Mouse (Mus musculus) kidney, embryonic 14.5 days (tissue): Measurements from ENCODE around the gene Zfp383. TPM values are rescaled to one million over a fixed set of nuclear protein-coding genes. Genes with fewer than 3 reads are reported as not detected.
A peak's percentile ranks its signal among the peaks of the same experiment; 100 is the strongest.
"Not testable (repeated sequence)": the region's sequence is repeated elsewhere in the genome, so short reads cannot be mapped to it uniquely, and the experiment has no call there.

ENCODE experiments used
- ATAC-seq: fragments of 200-750 bp; cut with Nextera tagmentation; 2 replicates; pipeline ENCODE4 v1.8.0; 2017; ENCODE audit warnings: moderate number of reproducible peaks, mild to moderate bottlenecking, moderate TSS enrichment, moderate library complexity; ENCODE audit not compliant: low FRiP score, low TSS enrichment
- H3K27ac ChIP-seq: fragments of 300-500 bp; sonication (generic); 2 replicates; pipeline ENCODE4 v1.5.1; 2014; ENCODE audit warnings: low read depth, mild to moderate bottlenecking, low read length, moderate library complexity, mixed read lengths
- H3K27me3 ChIP-seq: fragments of 300-500 bp; sonication (generic); 2 replicates; pipeline ENCODE4 v1.6.1; 2014; ENCODE audit warnings: mild to moderate bottlenecking, low read length; ENCODE audit not compliant: control insufficient read depth, insufficient read depth
- H3K36me3 ChIP-seq: fragments of 300-500 bp; sonication (generic); 2 replicates; pipeline ENCODE4 v1.6.1; 2014; ENCODE audit warnings: low read length, mixed read lengths; ENCODE audit not compliant: control insufficient read depth, insufficient read depth
- H3K4me1 ChIP-seq: fragments of 300-500 bp; sonication (generic); 2 replicates; pipeline ENCODE4 v1.6.1; 2014; ENCODE audit warnings: low read length, mixed read lengths; ENCODE audit not compliant: control insufficient read depth, insufficient read depth
- H3K4me2 ChIP-seq: fragments of 300-500 bp; sonication (generic); replicated peaks from 2 replicates; pipeline ENCODE4 v1.6.1; 2014; ENCODE audit warnings: low read depth, mild to moderate bottlenecking, low read length
- H3K4me3 ChIP-seq: fragments of 300-500 bp; sonication (generic); 2 replicates; pipeline ENCODE4 v1.5.1; 2014; ENCODE audit warnings: mild to moderate bottlenecking, low read length
- H3K9ac ChIP-seq: fragments of 300-500 bp; sonication (generic); 2 replicates; pipeline ENCODE4 v1.6.1; 2014; ENCODE audit warnings: low read depth, mild to moderate bottlenecking, low read length, moderate library complexity
- H3K9me3 ChIP-seq: fragments of 300-500 bp; sonication (generic); 2 replicates; pipeline ENCODE4 v1.6.1; 2016; ENCODE audit warnings: low read length; ENCODE audit not compliant: control insufficient read depth
- WGBS: fragments of 180-500 bp; shearing (Covaris S2); extraction: QIAGEN DNeasy Blood & Tissue Kit; methylation state at CpG from one replicate; pipeline ENCODE4 v1.1.7; 2014; 5-methylcytosine and 5-hydroxymethylcytosine counted together
- microRNA-seq: library from miRNA; unstranded; fragments of <30 nt; microRNA quantifications from one replicate; pipeline ENCODE4, GENCODE M21; 2016
- polyA plus RNA-seq: library from polyadenylated mRNA; unstranded; fragments of >200 nt; fragmentation: Nextera tagmentation; extraction: Ambion mirVana; gene quantifications from 2 replicates; pipeline ENCODE4 v1.2.1, GENCODE M21; 2014

The Zfp383 gene
- polyA plus RNA-seq, 1 experiment from 2014 or later, result 7.2 TPM

- H3K36me3 ChIP-seq, result peaks cover 15% of the 10 kb centered on the region
- peak within 1 kb of the TSS; percentile 77 for H3K4me3 ChIP-seq
- peak within 1 kb of the TSS; percentile 81 for H3K9ac ChIP-seq
- no peaks in the 10 kb centered on the region for H3K9me3 ChIP-seq
- peak; percentile 94 for ATAC-seq
- peak within 1 kb of the TSS; percentile 59 for H3K4me2 ChIP-seq
- WGBS, result 1% methylated on average over 52 of the region's 52 CpGs
- peak within 1 kb of the TSS; percentile 90 for H3K27ac ChIP-seq
- no peaks in the 10 kb centered on the region for H3K27me3 ChIP-seq
- H3K4me1 ChIP-seq, result no peaks in the 10 kb centered on the region
These were observed 45.7 kb downstream of the Zfp383 start, which contains the start of gene Zfp74 for GRCm38 (mm10) chr7:29953513-29954401. Gene Zfp74, minus strand, starts transcription at chr7:29954089.

DNA sequence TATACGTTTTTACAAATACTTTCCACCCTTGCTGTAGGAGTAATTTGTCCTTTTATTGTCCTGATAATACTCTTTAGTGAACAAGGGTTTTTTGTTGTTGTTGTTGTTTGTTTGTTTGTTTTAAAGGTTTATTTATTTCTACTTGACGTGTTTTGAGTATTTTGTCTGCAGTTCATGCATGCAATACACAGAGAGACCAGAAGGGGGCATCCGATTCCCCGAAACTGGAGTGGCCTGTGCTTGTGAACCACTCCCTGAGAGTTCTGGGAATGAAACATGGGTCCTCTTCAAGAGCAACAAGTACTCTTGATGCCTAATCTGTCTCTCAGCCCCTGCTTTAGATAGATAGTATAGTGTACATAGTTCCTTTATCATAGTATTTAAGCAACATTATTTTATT is 46.7 kb downstream of the Zfp383 start:
- Histone ChIP-seq H3K4me3 (no peak overlapping the region), H3K27me3 (no peaks in the 10 kb centered on the region), H3K9ac (no peak overlapping the region), H3K4me2 (no peak overlapping the region; the same call in 1 of the 2 replicates), H3K27ac (no peak overlapping the region), H3K36me3 (peaks cover 10% of the 10 kb centered on the region), H3K4me1 (no peaks in the 10 kb centered on the region), H3K9me3 (no peaks in the 10 kb centered on the region)
- 23% methylated on average over 4 of the region's 4 CpGs for WGBS
- ATAC-seq, result no peak

GRCm38 (mm10) chr7:29956257-29956656 is 48.2 kb downstream of the Zfp383 start:
- WGBS, result 58% methylated on average over 9 of the region's 10 CpGs
- H3K4me2 ChIP-seq, result no peak overlapping the region
- H3K4me1 ChIP-seq, result no peaks in the 10 kb centered on the region
- H3K9me3 ChIP-seq, result no peaks in the 10 kb centered on the region
- H3K36me3 ChIP-seq, result no peaks in the 10 kb centered on the region
- H3K4me3 ChIP-seq, result no peak overlapping the region
- H3K27me3 ChIP-seq, result no peaks in the 10 kb centered on the region
- no peak overlapping the region for H3K9ac ChIP-seq
- no peak for ATAC-seq
- no peak overlapping the region for H3K27ac ChIP-seq

DNA sequence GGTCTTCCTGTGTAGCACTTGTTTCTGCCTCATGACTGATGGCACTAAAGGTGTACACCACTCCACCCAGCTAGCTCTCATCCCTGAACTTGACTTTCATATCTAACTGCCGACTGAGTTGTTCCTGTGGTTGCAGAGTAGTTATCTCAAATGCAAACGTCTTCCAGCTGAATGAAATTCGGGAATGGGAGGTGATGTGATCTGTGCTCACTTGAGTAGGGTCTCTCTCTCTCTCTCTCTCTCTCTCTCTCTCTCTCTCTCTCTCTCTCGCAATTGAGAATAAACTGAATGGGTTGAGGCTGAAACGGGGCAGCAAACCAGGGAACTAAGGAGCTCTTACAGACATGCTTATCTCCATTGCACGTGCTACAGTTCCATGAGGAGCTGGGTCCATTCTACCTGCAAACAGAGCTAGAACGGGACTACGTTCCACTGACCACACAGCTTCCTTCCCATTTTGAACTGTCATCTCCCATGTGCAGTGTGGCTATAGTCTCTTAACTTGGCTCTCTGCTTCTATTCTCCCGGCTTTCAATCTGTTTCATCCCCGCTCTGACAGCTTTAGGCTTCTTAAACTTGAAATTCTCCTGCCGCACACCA is 50.2 kb downstream of the Zfp383 start:
- no peak for ATAC-seq
- Histone ChIP-seq H3K4me1 (no peaks in the 10 kb centered on the region), H3K4me2 (no peak overlapping the region), H3K4me3 (no peak overlapping the region), H3K27ac (no peak overlapping the region), H3K36me3 (no peaks in the 10 kb centered on the region), H3K9me3 (no peaks in the 10 kb centered on the region), H3K27me3 (no peaks in the 10 kb centered on the region), H3K9ac (no peak overlapping the region)
- WGBS, result 84% methylated on average over 11 of the region's 11 CpGs

- H3K9me3 ChIP-seq, result no peaks in the 10 kb centered on the region
- H3K36me3 ChIP-seq, result no peaks in the 10 kb centered on the region
- H3K27ac ChIP-seq, result no peak overlapping the region
- H3K4me1 ChIP-seq, result no peaks in the 10 kb centered on the region
- H3K9ac ChIP-seq, result no peak overlapping the region
- H3K27me3 ChIP-seq, result no peaks in the 10 kb centered on the region
- no peak for ATAC-seq
- 75% methylated on average over 3 of the region's 3 CpGs for WGBS
- no peak overlapping the region for H3K4me3 ChIP-seq
- no peak overlapping the region for H3K4me2 ChIP-seq
These were observed 51.0 kb downstream of the Zfp383 start for GRCm38 (mm10) chr7:29959004-29959403.

GRCm38 (mm10) chr7:29965115-29965810 is 57.2 kb downstream of the Zfp383 start:
- 55% methylated on average over 28 of the region's 39 CpGs for WGBS
- not testable (repeated sequence) for H3K4me2 ChIP-seq, H3K9me3 ChIP-seq, H3K27me3 ChIP-seq, H3K27ac ChIP-seq, H3K4me3 ChIP-seq, H3K4me1 ChIP-seq, H3K9ac ChIP-seq, H3K36me3 ChIP-seq, ATAC-seq

Small RNA genes lying within 50 kb of the gene (microRNA-seq; reads per million reads assigned to microRNA genes)
- 0.84 reads per million for gene Mir7668

Other genes starting within 250 kb of the Zfp383 start
- not detected in 2 replicates for gene Catsperg2, start 181.2 kb upstream of the Zfp383 start, polyA plus RNA-seq
- gene Zfp84, start 139.7 kb upstream of the Zfp383 start, polyA plus RNA-seq, result 9.1 and 14.3 TPM in 2 replicates
- 8.3 and 8.9 TPM in 2 replicates for gene Zfp30, start 124.2 kb upstream of the Zfp383 start, polyA plus RNA-seq
- 4.9 and 12.3 TPM in 2 replicates for gene Zfp790, start 92.1 kb upstream of the Zfp383 start, polyA plus RNA-seq
- 4.7 and 7.6 TPM in 2 replicates for gene Zfp940, start 54.6 kb upstream of the Zfp383 start, polyA plus RNA-seq
- gene Zfp420, start 48.2 kb upstream of the Zfp383 start, polyA plus RNA-seq, result 7.2 and 9.1 TPM in 2 replicates
- 8.7 and 13.0 TPM in 2 replicates for gene Zfp27, start 1.7 kb upstream of the Zfp383 start, polyA plus RNA-seq
- gene Zfp74, start 45.9 kb downstream of the Zfp383 start, polyA plus RNA-seq, result 7.2 and 11.0 TPM in 2 replicates
- 13.4 and 26.6 TPM in 2 replicates for gene Zfp568, start 75.7 kb downstream of the Zfp383 start, polyA plus RNA-seq
- gene Zfp14, start 143.2 kb downstream of the Zfp383 start, polyA plus RNA-seq, result 2.6 and 4.1 TPM in 2 replicates
- 3.5 and 5.7 TPM in 2 replicates for gene Zfp82, start 164.7 kb downstream of the Zfp383 start, polyA plus RNA-seq
- 0.58 and 1.9 TPM in 2 replicates for gene Gm26920, start 182.2 kb downstream of the Zfp383 start, polyA plus RNA-seq
- 13.8 and 14.4 TPM in 2 replicates for gene Zfp566, start 182.3 kb downstream of the Zfp383 start, polyA plus RNA-seq
- 98.2 and 125 TPM in 2 replicates for gene Zfp260, start 186.6 kb downstream of the Zfp383 start, polyA plus RNA-seq
- 5.2 and 6.1 TPM in 2 replicates for gene Zfp382, start 213.7 kb downstream of the Zfp383 start, polyA plus RNA-seq